Mouse (Mus musculus): ENCODE results near the gene Abcg4.
"Not testable (repeated sequence)": the region's sequence is repeated elsewhere in the genome, so short reads cannot be mapped to it uniquely, and the experiment has no call there.

Abcg4 gene

GRCm38 (mm10) chr9:44288076-44288958 lies at the start of gene Abcg4:
TSS of gene Abcg4 (minus strand) at chr9:44288615.
- ATAC-seq (ENCODE audit: insufficient number of reproducible peaks, low FRiP score, low TSS enrichment), result peak; percentile 71

DNA sequence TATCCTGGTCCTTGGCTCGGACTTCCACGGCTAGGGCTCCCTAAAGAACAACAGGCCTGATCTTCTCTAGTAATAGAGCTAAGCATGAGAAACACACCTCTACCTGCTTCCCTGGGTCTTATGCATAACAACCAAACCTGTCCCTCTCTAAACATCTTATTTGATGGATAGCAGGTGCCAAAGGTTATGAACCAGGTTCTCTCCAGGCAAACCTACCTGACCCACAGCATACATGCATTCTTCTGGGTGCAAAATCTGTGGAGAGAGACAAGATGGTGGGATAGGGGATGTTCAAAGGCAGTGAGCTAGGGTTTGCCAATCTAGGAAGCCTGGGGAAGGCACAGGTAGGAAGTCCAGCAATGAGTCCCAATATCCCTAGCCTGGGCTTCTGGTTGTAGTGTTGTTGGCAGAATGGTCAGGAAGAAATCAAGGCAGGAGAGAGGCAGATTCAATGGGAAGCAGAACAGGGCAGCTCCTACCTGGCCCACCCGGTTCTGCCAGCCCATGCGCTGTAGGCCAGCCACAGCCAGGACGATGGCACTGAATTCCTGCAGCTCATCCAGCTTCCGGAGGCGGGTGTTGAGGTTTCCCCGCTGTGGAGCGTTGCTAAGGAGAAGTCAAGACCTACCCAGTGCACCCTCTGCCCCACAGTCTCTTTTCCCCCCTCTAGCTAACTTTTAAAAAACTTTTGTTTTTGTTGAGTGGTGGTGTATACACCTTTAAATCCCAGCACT lies 49.2 kb upstream of the Abcg4 start:
- ATAC-seq (ENCODE audit: insufficient number of reproducible peaks, low FRiP score, low TSS enrichment), result no peak

- no peak for ATAC-seq (ENCODE audit: insufficient number of reproducible peaks, low FRiP score, low TSS enrichment)
Measured at GRCm38 (mm10) chr9:44336964-44337363, 48.5 kb upstream of the Abcg4 start.

DNA sequence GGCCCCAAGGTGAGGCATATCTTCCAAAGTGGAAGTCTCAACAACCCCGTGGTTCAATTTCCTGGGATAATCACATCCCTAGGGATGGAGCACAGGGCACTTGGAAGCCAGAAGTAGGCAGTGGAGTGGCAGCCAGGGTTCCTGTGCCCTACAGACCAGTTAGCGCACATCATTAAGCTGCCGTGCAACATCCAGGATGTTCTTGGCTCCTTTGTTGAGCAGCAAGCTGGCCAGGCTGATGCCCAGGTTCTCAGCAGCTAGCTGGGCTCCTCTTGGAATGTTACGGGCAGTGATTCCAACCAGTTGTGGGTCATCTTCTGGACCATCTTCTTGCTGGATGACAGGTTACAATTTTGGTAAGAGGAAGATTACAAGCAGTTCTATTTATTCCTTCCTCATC lies 48.1 kb upstream of the Abcg4 start:
- not testable (repeated sequence) for ATAC-seq (ENCODE audit: insufficient number of reproducible peaks, low FRiP score, low TSS enrichment)

DNA sequence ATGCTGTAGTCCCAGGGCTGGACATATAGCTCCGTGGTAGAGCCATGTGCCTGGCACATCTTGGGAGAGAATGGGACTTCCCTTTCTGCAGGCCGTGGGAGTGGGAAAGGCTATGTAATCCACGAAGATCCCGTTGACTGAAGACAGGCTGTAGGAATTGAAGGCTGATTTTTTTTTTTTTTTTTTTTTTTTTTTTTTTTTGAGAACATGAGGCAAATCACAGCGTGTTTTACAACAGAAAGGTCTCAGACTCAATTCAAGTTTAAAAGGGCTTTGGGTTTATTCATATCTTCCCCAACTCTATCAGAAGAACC lies 47.6 kb upstream of the Abcg4 start:
- ATAC-seq (ENCODE audit: insufficient number of reproducible peaks, low FRiP score, low TSS enrichment), result no peak

GRCm38 (mm10) chr9:44335331-44336092 lies 47.1 kb upstream of the Abcg4 start:
- ATAC-seq (ENCODE audit: insufficient number of reproducible peaks, low FRiP score, low TSS enrichment), result peak; percentile 17; the same call in 1 of the 2 replicates

DNA sequence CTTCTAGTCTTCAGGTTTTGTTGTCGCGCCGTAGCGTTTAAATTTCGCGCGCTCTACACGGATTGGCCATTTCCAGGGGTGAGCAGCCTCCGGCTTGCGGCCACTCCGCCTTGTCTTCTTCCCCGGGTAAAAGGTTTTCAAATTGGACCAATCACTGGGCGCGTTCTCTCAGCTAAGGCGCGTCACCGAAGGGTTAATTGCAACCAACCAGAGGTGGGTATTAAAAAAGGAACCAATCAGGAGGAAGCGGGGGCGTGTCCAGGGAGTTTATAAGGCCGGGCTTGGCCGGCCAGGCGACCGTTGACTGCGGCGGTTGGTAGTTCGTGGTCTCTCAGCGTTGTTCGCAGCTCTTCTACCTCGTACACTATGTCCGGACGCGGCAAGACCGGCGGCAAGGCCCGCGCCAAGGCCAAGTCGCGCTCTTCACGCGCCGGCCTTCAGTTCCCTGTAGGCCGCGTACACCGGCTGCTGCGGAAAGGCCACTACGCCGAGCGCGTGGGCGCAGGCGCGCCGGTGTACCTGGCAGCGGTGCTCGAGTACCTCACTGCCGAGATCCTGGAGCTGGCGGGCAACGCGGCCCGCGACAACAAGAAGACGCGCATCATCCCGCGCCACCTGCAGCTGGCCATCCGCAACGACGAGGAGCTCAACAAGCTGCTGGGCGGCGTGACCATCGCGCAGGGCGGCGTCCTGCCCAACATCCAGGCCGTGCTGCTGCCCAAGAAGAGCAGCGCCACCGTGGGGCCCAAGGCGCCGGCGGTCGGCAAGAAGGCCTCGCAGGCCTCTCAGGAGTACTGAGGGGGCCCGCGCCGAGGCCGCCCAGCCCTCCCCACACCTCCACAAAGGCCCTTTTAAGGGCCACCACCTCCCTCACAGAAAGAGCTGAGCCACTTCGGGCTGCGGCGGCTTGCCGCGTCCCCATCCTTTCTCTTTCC lies 46.2 kb upstream of the Abcg4 start, which contains the start of gene H2afx:
Gene H2afx (plus strand): TSS at position 299 of the 935 bp plus-strand sequence.
- ATAC-seq (ENCODE audit: insufficient number of reproducible peaks, low FRiP score, low TSS enrichment), result peak; percentile 96

GRCm38 (mm10) chr9:44332918-44333638 lies 44.7 kb upstream of the Abcg4 start:
- ATAC-seq (ENCODE audit: insufficient number of reproducible peaks, low FRiP score, low TSS enrichment), result no peak

- no peak for ATAC-seq (ENCODE audit: insufficient number of reproducible peaks, low FRiP score, low TSS enrichment)
Measured at GRCm38 (mm10) chr9:44330736-44331135, 42.3 kb upstream of the Abcg4 start.

DNA sequence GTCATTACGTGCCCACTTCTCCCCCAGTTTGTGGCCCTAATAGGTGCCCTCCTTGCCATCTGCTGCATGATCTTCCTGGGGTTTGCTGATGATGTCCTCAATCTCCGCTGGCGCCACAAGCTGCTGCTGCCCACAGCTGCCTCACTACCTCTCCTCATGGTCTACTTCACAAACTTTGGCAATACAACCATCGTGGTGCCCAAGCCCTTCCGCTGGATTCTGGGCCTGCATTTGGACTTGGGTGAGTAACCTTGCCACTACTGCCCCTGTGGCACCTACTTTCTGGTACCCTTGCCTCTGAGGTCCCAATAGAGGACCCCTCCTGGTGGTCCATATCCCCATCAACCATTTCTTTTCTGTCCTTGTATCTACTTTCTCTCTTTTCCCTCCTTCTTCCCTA lies 39.5 kb upstream of the Abcg4 start:
- ATAC-seq (ENCODE audit: insufficient number of reproducible peaks, low FRiP score, low TSS enrichment), result no peak

- ATAC-seq (ENCODE audit: insufficient number of reproducible peaks, low FRiP score, low TSS enrichment), result no peak
Measured at GRCm38 (mm10) chr9:44327064-44327711, 38.8 kb upstream of the Abcg4 start.

DNA sequence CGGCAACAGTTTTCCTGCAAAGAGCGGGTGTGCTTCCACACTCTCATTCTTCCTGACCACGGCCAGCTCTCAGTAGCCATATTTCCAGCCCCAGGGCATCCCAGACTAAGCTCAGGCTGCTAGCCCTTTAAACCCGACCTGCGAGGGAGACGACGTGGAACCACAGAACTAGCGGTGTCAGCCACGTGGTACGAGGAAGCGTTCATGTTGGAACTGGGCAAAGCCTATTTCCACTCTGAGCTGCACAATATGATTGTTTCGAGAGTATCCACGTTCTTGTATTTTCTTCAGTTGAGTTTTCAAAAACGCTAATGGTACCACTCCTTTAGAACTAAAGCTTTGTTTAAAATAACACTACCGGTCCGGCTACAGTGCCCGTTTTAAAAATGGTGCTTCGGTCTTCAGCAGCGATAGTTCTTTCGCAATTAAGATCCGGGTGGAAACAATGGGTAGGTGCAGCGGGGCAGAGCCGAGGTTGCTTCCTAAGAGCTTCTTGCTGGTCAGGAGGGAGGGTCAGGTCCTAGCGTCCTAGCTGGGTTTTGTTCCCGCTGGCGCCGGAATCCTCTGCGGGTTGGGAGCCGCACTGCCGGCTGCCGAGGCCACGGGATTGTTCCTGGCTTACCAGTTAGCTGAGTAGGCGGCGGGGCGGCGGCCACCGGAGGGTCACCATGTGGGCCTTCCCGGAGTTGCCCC lies 38.1 kb upstream of the Abcg4 start:
- peak; percentile 95 for ATAC-seq (ENCODE audit: insufficient number of reproducible peaks, low FRiP score, low TSS enrichment)

GRCm38 (mm10) chr9:44325768-44326370 lies 37.5 kb upstream of the Abcg4 start, which contains the start of gene Dpagt1:
TSS of gene Dpagt1 (plus strand) at chr9:44326019.
- no peak for ATAC-seq (ENCODE audit: insufficient number of reproducible peaks, low FRiP score, low TSS enrichment)

- ATAC-seq (ENCODE audit: insufficient number of reproducible peaks, low FRiP score, low TSS enrichment), result not testable (repeated sequence)
Measured at GRCm38 (mm10) chr9:44325032-44325767, 36.8 kb upstream of the Abcg4 start.

GRCm38 (mm10) chr9:44324147-44324546 lies 35.7 kb upstream of the Abcg4 start:
- ATAC-seq (ENCODE audit: insufficient number of reproducible peaks, low FRiP score, low TSS enrichment), result no peak

GRCm38 (mm10) chr9:44323656-44324055 lies 35.2 kb upstream of the Abcg4 start:
- ATAC-seq (ENCODE audit: insufficient number of reproducible peaks, low FRiP score, low TSS enrichment), result not testable (repeated sequence)

DNA sequence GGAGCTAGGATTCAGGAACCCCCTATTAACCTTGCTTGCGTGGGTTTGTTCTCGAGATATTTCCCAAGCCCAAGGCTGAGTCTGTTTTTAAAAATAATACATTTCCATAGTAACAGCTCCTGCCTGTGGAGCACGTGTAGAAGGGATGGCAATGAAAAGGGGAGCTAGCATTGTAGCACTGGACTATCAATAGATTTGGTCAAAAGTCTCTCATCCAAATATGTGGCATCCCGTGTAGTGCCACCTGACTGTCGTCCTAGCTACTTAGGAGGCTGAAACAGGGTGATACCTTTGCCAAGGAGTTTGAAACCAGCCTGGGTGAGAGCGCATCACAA lies 32.4 kb upstream of the Abcg4 start:
- no peak for ATAC-seq (ENCODE audit: insufficient number of reproducible peaks, low FRiP score, low TSS enrichment)

Measured in cerebellum, adult (tissue).